Mouse (Mus musculus) ES-Bruce4 (cell line): ENCODE measurements at regions not wholly inside any gene's neighbourhood (a gene's known extent, or its start where the extent isn't known, plus 50 kb on each side); places are given as distances from the start of the nearest gene placed in this dataset.

ENCODE experiments used
- H3K27ac ChIP-seq: 2 replicates; pipeline ENCODE4 v1.5.1; 2012; ENCODE audit warnings: low read length, inconsistent platforms; ENCODE audit not compliant: insufficient read depth
- H3K27me3 ChIP-seq: 2 replicates; pipeline ENCODE4 v1.6.1; 2012; ENCODE audit warnings: mild to moderate bottlenecking, low read length, inconsistent platforms; ENCODE audit not compliant: control insufficient read depth, poor library complexity, insufficient read depth, severe bottlenecking
- H3K36me3 ChIP-seq: 2 replicates; pipeline ENCODE4 v1.6.1; 2012; ENCODE audit warnings: inconsistent platforms, mild to moderate bottlenecking, low read length, moderate library complexity; ENCODE audit not compliant: control insufficient read depth, poor library complexity, insufficient read depth, severe bottlenecking
- H3K4me1 ChIP-seq: one replicate; pipeline ENCODE4 v1.8.1; 2011; ENCODE audit warnings: low read length; ENCODE audit not compliant: control insufficient read depth, insufficient read depth
- H3K4me3 ChIP-seq: 2 replicates; pipeline ENCODE4 v1.5.1; 2011; ENCODE audit warnings: low read depth, mild to moderate bottlenecking, low read length
- H3K9ac ChIP-seq: 2 replicates; pipeline ENCODE4 v1.6.1; 2012; ENCODE audit warnings: low read depth, mild to moderate bottlenecking, inconsistent platforms; ENCODE audit not compliant: poor library complexity, severe bottlenecking
- H3K9me3 ChIP-seq: replicated peaks from 2 replicates; pipeline ENCODE4 v1.6.1; 2012; ENCODE audit warnings: mild to moderate bottlenecking, low read length, inconsistent platforms; ENCODE audit not compliant: control insufficient read depth, poor library complexity, insufficient read depth, severe bottlenecking
- CTCF ChIP-seq: IDR thresholded peaks from one replicate; pipeline ENCODE4 v1.8.1; 2011; ENCODE audit warnings: low read depth, low read length
- EP300 ChIP-seq: IDR thresholded peaks from 2 replicates; pipeline ENCODE4 v1.6.1; 2011; ENCODE audit warnings: low read depth, low read length; ENCODE audit not compliant: insufficient read depth
- POLR2A ChIP-seq: IDR thresholded peaks from one replicate; pipeline ENCODE4 v1.8.1; 2011; ENCODE audit warnings: low read length; ENCODE audit not compliant: insufficient read depth

GRCm38 (mm10) chr16:86586044-86586443, 684.4 kb upstream of the Adamts5 start:
- Histone ChIP-seq H3K27ac (no peak overlapping the region), H3K9ac (no peak overlapping the region), H3K27me3 (no peaks in the 10 kb centered on the region), H3K9me3 (no peaks in the 10 kb centered on the region), H3K4me1 (no peaks in the 10 kb centered on the region), H3K4me3 (no peak overlapping the region), H3K36me3 (no peaks in the 10 kb centered on the region)
- TF ChIP-seq EP300 (no peak), CTCF (no peak), POLR2A (no peak)

- Histone ChIP-seq H3K27ac (no peak overlapping the region), H3K27me3 (no peaks in the 10 kb centered on the region), H3K4me3 (no peak overlapping the region), H3K9ac (no peak overlapping the region), H3K4me1 (no peaks in the 10 kb centered on the region), H3K36me3 (no peaks in the 10 kb centered on the region), H3K9me3 (no peaks in the 10 kb centered on the region)
- TF ChIP-seq POLR2A (no peak), EP300 (no peak), CTCF (no peak)
Measured at GRCm38 (mm10) chr16:86578281-86578680, 676.7 kb upstream of the Adamts5 start.

GRCm38 (mm10) chr16:86547465-86548043, 645.9 kb upstream of the Adamts5 start:
- H3K27ac ChIP-seq: no peak overlapping the region
- no peaks in the 10 kb centered on the region for H3K4me1 ChIP-seq
- H3K36me3 ChIP-seq: no peaks in the 10 kb centered on the region
- H3K9ac ChIP-seq: no peak overlapping the region
- no peaks in the 10 kb centered on the region for H3K9me3 ChIP-seq
- TF ChIP-seq POLR2A (no peak), CTCF (no peak), EP300 (no peak)
- no peaks in the 10 kb centered on the region for H3K27me3 ChIP-seq
- H3K4me3 ChIP-seq: no peak overlapping the region

- Histone ChIP-seq H3K9ac (no peak overlapping the region), H3K27ac (no peak overlapping the region), H3K4me3 (no peak overlapping the region), H3K36me3 (no peaks in the 10 kb centered on the region), H3K4me1 (no peaks in the 10 kb centered on the region), H3K9me3 (no peaks in the 10 kb centered on the region), H3K27me3 (no peaks in the 10 kb centered on the region)
- TF ChIP-seq EP300: no peak
- no peak for TF ChIP-seq CTCF
- no peak for TF ChIP-seq POLR2A
Measured at GRCm38 (mm10) chr16:86546905-86547304, 645.3 kb upstream of the Adamts5 start.

- H3K4me3 ChIP-seq: no peak overlapping the region
- no peak overlapping the region for H3K9ac ChIP-seq
- H3K27ac ChIP-seq: no peak overlapping the region
- H3K36me3 ChIP-seq: no peaks in the 10 kb centered on the region
- TF ChIP-seq CTCF: no peak
- TF ChIP-seq EP300: no peak
- no peak for TF ChIP-seq POLR2A
- H3K4me1 ChIP-seq: no peaks in the 10 kb centered on the region
- no peaks in the 10 kb centered on the region for H3K9me3 ChIP-seq
- no peaks in the 10 kb centered on the region for H3K27me3 ChIP-seq
Measured at GRCm38 (mm10) chr16:86544121-86544520, 642.5 kb upstream of the Adamts5 start.

- Histone ChIP-seq H3K4me3 (no peak overlapping the region), H3K9ac (no peak overlapping the region), H3K36me3 (no peaks in the 10 kb centered on the region), H3K27ac (no peak overlapping the region), H3K27me3 (no peaks in the 10 kb centered on the region), H3K9me3 (no peaks in the 10 kb centered on the region), H3K4me1 (no peaks in the 10 kb centered on the region)
- no peak for TF ChIP-seq CTCF
- no peak for TF ChIP-seq EP300
- TF ChIP-seq POLR2A: no peak
Measured at GRCm38 (mm10) chr16:86536479-86536878, 634.9 kb upstream of the Adamts5 start.
